Mouse (Mus musculus): Measurements from ENCODE around the gene Slfn8. TPM values are rescaled to one million over a fixed set of nuclear protein-coding genes. Genes with fewer than 3 reads are reported as not detected.

Slfn8 gene
- 0.53 and 0.59 TPM in 2 replicates for polyA plus RNA-seq (2015; fragmentation: Nextera tagmentation; extraction: Ambion mirVana)

- Histone ChIP-seq H3K27ac (ENCODE audit: low read length) (no peak within 1 kb of the TSS), H3K27me3 (replicated peaks; ENCODE audit: control insufficient read depth, insufficient read depth, low read length) (no peaks in the 10 kb centered on the region), H3K9me3 (ENCODE audit: control insufficient read depth, low read length) (no peaks in the 10 kb centered on the region), H3K36me3 (ENCODE audit: control insufficient read depth, insufficient read depth, low read length) (no peaks in the 10 kb centered on the region), H3K9ac (ENCODE audit: low read depth, low read length) (no peak within 1 kb of the TSS), H3K4me1 (ENCODE audit: control insufficient read depth, insufficient read depth, low read length) (no peaks in the 10 kb centered on the region), H3K4me2 (ENCODE audit: low read depth, low read length) (no peak within 1 kb of the TSS), H3K4me3 (ENCODE audit: low read length) (no peak within 1 kb of the TSS)
- WGBS = 64% methylated on average over 5 of the region's 5 CpGs
- ATAC-seq = no peak
Measured at GRCm38 (mm10) chr11:83020621-83021020, at the start of gene Slfn8. Gene Slfn8, minus strand, starts transcription at chr11:83020810.

GRCm38 (mm10) chr11:83067982-83068694, 47.5 kb upstream of the Slfn8 start:
- Histone ChIP-seq H3K4me3 (ENCODE audit: low read length) (no peak overlapping the region), H3K36me3 (ENCODE audit: control insufficient read depth, insufficient read depth, low read length) (no peaks in the 10 kb centered on the region), H3K9me3 (ENCODE audit: control insufficient read depth, low read length) (no peaks in the 10 kb centered on the region; the same call in 1 of the 2 replicates), H3K27ac (ENCODE audit: low read length) (no peak overlapping the region), H3K27me3 (replicated peaks; ENCODE audit: control insufficient read depth, insufficient read depth, low read length) (no peaks in the 10 kb centered on the region), H3K4me1 (ENCODE audit: control insufficient read depth, insufficient read depth, low read length) (no peaks in the 10 kb centered on the region), H3K9ac (ENCODE audit: low read depth, low read length) (no peak overlapping the region), H3K4me2 (ENCODE audit: low read depth, low read length) (no peak overlapping the region)
- ATAC-seq = no peak
- 74% methylated on average over 4 of the region's 4 CpGs for WGBS

- Histone ChIP-seq H3K4me3 (ENCODE audit: low read length) (no peak overlapping the region), H3K27me3 (replicated peaks; ENCODE audit: control insufficient read depth, insufficient read depth, low read length) (no peaks in the 10 kb centered on the region), H3K9me3 (ENCODE audit: control insufficient read depth, low read length) (no peaks in the 10 kb centered on the region; the same call in 1 of the 2 replicates), H3K36me3 (ENCODE audit: control insufficient read depth, insufficient read depth, low read length) (no peaks in the 10 kb centered on the region), H3K4me2 (ENCODE audit: low read depth, low read length) (no peak overlapping the region), H3K4me1 (ENCODE audit: control insufficient read depth, insufficient read depth, low read length) (no peaks in the 10 kb centered on the region), H3K9ac (ENCODE audit: low read depth, low read length) (no peak overlapping the region), H3K27ac (ENCODE audit: low read length) (no peak overlapping the region; the same call in 1 of the 2 replicates)
- WGBS = 50% methylated on average over 11 of the region's 11 CpGs
- no peak for ATAC-seq
Measured at GRCm38 (mm10) chr11:83066640-83067531, 46.3 kb upstream of the Slfn8 start.

- Histone ChIP-seq H3K9ac (ENCODE audit: low read depth, low read length) (no peak overlapping the region), H3K4me2 (ENCODE audit: low read depth, low read length) (no peak overlapping the region), H3K4me3 (ENCODE audit: low read length) (peak overlapping the region; percentile 18; the same call in 1 of the 2 replicates), H3K36me3 (ENCODE audit: control insufficient read depth, insufficient read depth, low read length) (no peaks in the 10 kb centered on the region), H3K27ac (ENCODE audit: low read length) (no peak overlapping the region), H3K27me3 (replicated peaks; ENCODE audit: control insufficient read depth, insufficient read depth, low read length) (no peaks in the 10 kb centered on the region), H3K9me3 (ENCODE audit: control insufficient read depth, low read length) (no peaks in the 10 kb centered on the region; the same call in 1 of the 2 replicates), H3K4me1 (ENCODE audit: control insufficient read depth, insufficient read depth, low read length) (no peaks in the 10 kb centered on the region)
- 30% methylated on average over 6 of the region's 6 CpGs for WGBS
- ATAC-seq = no peak
Measured at GRCm38 (mm10) chr11:83065441-83066344, 45.1 kb upstream of the Slfn8 start.

- Histone ChIP-seq H3K27ac (ENCODE audit: low read length) (no peak within 1 kb of the TSS), H3K9ac (ENCODE audit: low read depth, low read length) (no peak within 1 kb of the TSS), H3K36me3 (ENCODE audit: control insufficient read depth, insufficient read depth, low read length) (no peaks in the 10 kb centered on the region), H3K4me3 (ENCODE audit: low read length) (peak within 1 kb of the TSS; percentile 18; the same call in 1 of the 2 replicates), H3K4me1 (ENCODE audit: control insufficient read depth, insufficient read depth, low read length) (no peaks in the 10 kb centered on the region), H3K4me2 (ENCODE audit: low read depth, low read length) (0 out of 2 replicates have a peak within 1 kb of the TSS, but pooled peaks have one; percentile 6), H3K9me3 (ENCODE audit: control insufficient read depth, low read length) (no peaks in the 10 kb centered on the region; the same call in 1 of the 2 replicates), H3K27me3 (replicated peaks; ENCODE audit: control insufficient read depth, insufficient read depth, low read length) (no peaks in the 10 kb centered on the region)
- peak; percentile 59 for ATAC-seq
- WGBS = 70% methylated on average over 2 of the region's 2 CpGs
Measured at GRCm38 (mm10) chr11:83064946-83065345, 44.3 kb upstream of the Slfn8 start, which contains the start of gene Slfn2. Gene Slfn2, plus strand, starts transcription at chr11:83065112.

GRCm38 (mm10) chr11:83063941-83064349, 43.3 kb upstream of the Slfn8 start:
- H3K4me2 ChIP-seq (ENCODE audit: low read depth, low read length) = no peak overlapping the region
- WGBS = 63% methylated on average over 3 of the region's 3 CpGs

GRCm38 (mm10) chr11:83063126-83063525, 42.5 kb upstream of the Slfn8 start:
- Histone ChIP-seq H3K4me3 (ENCODE audit: low read length) (no peak overlapping the region), H3K9ac (ENCODE audit: low read depth, low read length) (no peak overlapping the region), H3K9me3 (ENCODE audit: control insufficient read depth, low read length) (no peaks in the 10 kb centered on the region; the same call in 1 of the 2 replicates), H3K36me3 (ENCODE audit: control insufficient read depth, insufficient read depth, low read length) (no peaks in the 10 kb centered on the region), H3K27me3 (replicated peaks; ENCODE audit: control insufficient read depth, insufficient read depth, low read length) (no peaks in the 10 kb centered on the region), H3K4me2 (ENCODE audit: low read depth, low read length) (no peak overlapping the region), H3K27ac (ENCODE audit: low read length) (no peak overlapping the region), H3K4me1 (ENCODE audit: control insufficient read depth, insufficient read depth, low read length) (no peaks in the 10 kb centered on the region)
- 70% methylated on average over 4 of the region's 4 CpGs for WGBS
- no peak for ATAC-seq

More at GRCm38 (mm10) chr11:83063941-83064349, 43.3 kb upstream of the Slfn8 start:
- Histone ChIP-seq H3K27me3 (replicated peaks; ENCODE audit: control insufficient read depth, insufficient read depth, low read length) (no peaks in the 10 kb centered on the region), H3K27ac (ENCODE audit: low read length) (no peak overlapping the region), H3K4me3 (ENCODE audit: low read length) (no peak overlapping the region), H3K9ac (ENCODE audit: low read depth, low read length) (no peak overlapping the region), H3K4me1 (ENCODE audit: control insufficient read depth, insufficient read depth, low read length) (no peaks in the 10 kb centered on the region), H3K36me3 (ENCODE audit: control insufficient read depth, insufficient read depth, low read length) (no peaks in the 10 kb centered on the region), H3K9me3 (ENCODE audit: control insufficient read depth, low read length) (no peaks in the 10 kb centered on the region; the same call in 1 of the 2 replicates)
- ATAC-seq = no peak

- H3K27ac ChIP-seq (ENCODE audit: low read length) = no peak overlapping the region
- WGBS = 76% methylated on average over 7 of the region's 7 CpGs
- no peak for ATAC-seq
- no peak overlapping the region for H3K4me3 ChIP-seq (ENCODE audit: low read length)
- no peaks in the 10 kb centered on the region for H3K9me3 ChIP-seq (ENCODE audit: control insufficient read depth, low read length)
- no peaks in the 10 kb centered on the region for H3K27me3 ChIP-seq (replicated peaks; ENCODE audit: control insufficient read depth, insufficient read depth, low read length)
- H3K4me2 ChIP-seq (ENCODE audit: low read depth, low read length) = no peak overlapping the region
- H3K9ac ChIP-seq (ENCODE audit: low read depth, low read length) = no peak overlapping the region
- H3K36me3 ChIP-seq (ENCODE audit: control insufficient read depth, insufficient read depth, low read length) = no peaks in the 10 kb centered on the region
- H3K4me1 ChIP-seq (ENCODE audit: control insufficient read depth, insufficient read depth, low read length) = no peaks in the 10 kb centered on the region
Measured at GRCm38 (mm10) chr11:83061806-83062205, 41.2 kb upstream of the Slfn8 start.
